Mouse (Mus musculus) kidney, postnatal 36 days (tissue): ENCODE data around the gene Napsa.
A peak's percentile ranks its signal among the peaks of the same experiment; 100 is the strongest.

Source experiments
- DNase-seq, 2 experiments: peaks; one replicate each; pipeline ENCODE4 v3.0.0; 2021 to 2022; ENCODE audit warnings: mixed read lengths in 2 of 2

The Napsa gene

DNA sequence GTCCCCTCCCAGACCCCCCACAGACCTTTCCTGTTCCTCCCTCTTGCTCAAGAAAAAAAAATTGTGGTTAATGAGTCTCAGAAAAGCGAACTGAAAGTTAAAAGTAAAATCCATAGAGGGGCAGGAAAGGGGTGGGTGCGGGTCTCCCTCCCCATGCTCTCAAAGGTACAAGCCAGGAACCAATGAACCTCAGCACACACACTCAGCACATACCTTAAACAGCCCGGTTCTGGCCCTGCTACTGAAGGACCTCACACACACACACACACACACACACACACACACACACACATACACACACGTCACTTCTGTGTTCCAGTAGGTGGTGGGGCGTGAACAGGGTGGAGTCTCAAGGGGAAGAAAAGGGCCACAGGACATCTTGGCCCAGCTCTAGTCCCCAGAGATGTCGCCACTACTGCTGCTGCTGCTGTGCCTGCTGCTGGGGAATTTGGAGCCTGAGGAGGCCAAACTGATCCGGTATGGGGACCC, at the start of gene Napsa:
Gene Napsa (plus strand): TSS at position 168 of the 489 bp plus-strand sequence.
- DNase-seq = peak; percentile 75 to 76

DNA sequence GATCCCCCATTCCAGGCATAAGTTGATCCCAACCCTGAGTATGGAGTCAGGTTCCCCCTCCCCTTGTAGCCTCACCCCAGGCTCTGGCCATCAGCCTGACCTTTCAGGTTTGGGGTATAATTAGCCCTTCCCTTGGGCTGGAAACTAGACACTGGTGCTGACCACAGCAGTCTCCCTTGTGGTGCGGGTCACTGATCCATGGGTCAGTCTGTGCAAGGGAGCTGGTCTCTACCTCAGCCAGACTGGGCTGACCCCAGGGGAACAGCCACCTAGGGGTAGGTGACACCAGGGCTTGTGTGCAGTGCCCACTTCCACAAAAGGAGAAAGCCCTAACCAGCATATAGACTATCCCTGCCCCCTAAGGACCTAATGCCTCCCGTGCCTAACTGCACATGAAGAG, 49.1 kb upstream of the Napsa start:
- DNase-seq = no peak

DNA sequence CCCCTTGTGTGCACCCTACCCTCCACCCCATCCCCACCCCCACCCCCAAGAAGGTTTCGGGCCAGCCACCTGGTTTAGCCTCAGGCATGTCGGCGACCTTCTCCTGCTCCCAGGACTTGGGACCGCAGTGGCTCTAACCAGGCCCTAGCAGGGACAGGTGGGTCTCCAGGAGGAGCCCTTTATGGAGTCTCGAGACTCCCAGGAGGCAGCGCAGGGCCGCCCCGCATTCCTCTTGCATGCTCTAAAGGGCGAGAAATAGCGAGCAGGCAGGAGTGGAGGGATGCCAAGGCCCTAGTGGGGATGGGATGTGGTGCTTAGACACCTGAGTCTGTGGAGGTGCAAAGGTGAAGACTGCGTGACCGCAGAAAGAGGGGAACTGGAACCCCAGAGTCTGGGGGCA, 47.7 kb upstream of the Napsa start, which contains the start of gene Mybpc2:
Gene Mybpc2 (minus strand): TSS at position 155 of the 400 bp plus-strand sequence.
- peak; percentile 26 to 67 for DNase-seq

DNA sequence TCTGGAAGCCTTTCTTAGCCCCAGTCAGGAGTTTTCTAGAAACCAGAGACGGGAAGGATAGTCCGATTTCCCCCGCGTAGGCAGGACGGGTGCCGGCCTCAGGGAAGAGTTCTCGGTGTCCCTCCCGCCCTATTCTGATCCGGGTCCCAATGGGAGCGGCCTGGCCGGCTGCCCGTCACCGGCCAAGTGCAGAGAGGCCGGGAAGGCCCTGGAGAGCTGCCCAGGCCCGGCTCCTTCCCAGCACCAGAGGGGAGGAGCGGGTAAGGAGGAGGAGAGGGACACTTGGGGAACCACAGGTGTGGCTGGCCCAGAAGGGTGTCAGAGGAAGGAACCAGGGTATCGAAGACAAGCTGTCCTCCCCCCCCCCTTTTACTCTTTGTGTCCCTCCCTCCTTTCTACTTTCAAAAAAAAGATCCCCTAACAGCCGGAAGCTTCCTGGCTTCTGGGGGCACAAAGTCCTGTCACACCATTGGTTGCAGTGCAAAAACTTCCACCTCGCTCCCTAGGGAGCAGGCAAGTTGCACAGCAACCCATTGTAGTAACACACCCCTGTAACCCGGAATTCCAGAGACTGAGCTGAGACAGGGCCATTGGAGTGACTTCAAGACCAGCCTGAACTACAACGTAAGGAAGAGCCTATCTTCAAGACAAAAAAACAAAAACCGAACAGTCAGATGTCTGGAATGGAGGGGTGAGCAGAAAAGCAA, 46.9 kb upstream of the Napsa start:
- peak; percentile 94 to 97 for DNase-seq

DNA sequence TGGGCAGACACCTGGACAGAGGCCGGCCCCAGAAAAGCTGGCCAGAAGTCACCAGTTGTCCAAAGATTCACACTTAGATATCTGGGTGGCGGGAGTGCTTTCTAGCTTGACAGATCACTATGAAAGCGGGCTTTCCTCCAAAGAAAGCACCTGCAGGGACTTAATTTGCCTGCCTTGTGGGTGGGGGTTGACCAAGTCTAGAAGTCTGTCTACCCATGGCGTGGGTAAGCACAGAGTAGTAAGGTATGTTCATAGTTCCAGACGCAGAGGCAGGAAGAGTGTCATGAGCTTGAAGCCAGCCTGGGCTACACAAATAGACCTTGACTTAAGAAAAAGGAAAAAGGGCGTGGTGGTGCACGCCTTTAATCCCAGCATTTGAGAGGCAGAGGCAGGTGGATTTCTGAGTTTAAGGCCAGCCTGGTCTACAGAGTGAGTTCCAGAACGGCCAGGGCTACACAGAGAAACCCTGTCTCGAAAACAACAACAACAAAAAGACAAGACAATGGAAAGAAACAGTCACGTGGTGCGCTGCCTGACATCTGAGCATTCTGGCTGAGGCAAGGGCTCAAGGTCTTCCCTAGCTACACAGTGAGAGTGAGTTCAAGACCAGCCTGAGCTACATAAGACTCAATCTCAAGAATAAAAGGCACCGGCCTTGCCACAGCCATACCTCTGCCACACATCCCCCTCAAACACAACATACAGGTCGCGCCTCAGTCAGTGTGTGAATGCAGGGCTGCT, 45.6 kb upstream of the Napsa start:
- no peak for DNase-seq

DNA sequence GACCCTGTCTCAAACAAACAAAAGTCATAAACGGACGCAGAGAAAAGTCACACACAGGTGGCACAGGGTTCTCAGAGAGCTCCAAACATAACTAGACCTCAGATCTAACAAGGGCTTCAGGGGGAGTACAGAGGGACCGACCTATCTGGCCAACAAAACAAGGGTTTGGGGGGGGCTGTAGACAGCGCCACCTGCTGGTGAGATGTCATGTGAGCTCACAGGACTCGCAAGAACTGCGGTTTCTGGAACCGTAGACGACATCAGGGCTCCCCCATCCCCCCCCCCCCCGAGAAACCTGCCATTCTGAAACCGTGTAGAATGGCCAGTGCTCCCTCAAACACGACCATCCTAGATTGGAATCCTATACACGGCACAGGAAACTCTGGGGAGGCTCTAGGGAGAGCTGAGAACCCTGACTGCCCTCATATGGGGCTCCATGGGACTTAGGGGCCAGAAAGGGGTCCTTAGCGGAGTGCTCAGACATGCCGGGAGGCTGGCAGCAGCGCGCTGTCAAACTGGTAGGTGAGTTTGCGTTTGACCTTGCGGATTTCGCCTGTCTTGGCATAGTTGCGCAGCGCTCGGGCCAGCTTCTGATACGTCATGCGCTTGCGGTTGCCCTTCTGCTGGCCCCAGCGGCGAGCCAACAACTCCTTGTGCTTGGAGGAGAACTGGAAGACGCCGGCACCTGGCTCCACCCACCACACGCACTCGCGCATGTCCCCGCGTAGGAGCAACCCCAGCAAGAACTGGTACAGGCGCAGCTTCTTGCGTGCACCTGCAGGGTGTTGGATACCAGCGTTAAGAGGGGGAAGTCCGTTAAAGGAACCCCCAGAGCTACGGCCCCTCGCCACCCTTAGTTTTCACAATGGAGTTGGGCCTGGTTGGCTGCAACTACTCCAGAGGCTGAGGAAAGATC, 44.4 kb upstream of the Napsa start:
- DNase-seq = peak; percentile 88 to 90

DNA sequence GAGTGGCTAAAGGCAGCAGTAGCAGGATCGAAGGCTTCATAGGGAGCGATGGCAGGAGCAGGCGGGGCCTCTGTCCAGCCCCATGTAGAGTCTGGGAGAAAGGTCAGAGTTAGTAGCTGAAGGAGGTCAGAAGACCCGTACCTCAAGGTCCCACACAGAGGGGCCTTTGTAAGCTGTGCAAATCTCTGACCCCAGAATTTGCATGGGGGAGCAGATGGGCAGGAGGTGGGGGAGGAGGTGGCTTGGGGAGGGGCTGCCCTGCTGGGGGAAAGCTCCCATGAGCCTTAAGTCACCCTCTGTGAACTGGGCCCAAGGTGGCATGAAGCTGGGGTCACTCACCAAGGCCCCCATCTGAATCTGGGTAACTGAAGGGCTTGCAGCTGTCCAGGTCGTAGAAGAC, 42.7 kb upstream of the Napsa start:
- DNase-seq = no peak

DNA sequence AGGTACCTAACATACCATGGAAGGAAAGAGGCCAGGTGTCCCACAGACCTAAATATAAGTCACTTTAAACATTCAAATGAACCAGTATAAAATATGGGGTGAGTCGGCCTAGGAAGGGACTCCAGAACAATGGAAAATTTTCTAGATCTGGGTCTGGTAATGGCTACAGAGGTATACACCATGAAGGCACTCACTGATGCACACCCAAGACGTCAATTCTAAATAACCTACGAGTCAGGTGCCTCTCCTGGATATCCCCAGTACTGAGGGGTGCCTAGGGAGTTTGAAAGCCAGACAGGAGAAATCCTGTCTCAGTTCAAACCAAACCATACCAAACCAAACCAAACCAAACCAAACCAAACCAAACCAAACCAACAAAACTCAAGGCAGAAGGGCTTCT, 41.7 kb upstream of the Napsa start:
- DNase-seq = no peak

DNA sequence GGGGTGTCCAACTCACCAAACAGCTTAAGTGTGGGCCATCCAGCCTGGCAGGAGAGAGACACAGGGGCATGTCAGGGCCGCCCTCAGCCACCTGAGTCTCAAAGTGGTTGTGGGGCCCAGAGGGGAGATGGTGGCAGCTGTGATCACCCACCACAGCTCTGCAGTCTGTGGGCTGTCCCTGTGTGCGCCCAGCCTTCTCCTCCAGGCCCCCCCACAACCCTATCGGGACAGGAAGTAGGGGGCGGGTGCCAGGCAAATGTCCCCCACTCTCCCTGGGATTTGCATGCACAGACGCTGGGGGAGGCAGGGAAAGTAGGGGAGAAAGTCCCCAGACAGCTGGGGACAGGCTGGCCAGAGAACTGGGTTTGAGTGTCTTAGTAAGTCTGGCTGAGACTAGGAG, 41.0 kb upstream of the Napsa start:
- DNase-seq = no peak

DNA sequence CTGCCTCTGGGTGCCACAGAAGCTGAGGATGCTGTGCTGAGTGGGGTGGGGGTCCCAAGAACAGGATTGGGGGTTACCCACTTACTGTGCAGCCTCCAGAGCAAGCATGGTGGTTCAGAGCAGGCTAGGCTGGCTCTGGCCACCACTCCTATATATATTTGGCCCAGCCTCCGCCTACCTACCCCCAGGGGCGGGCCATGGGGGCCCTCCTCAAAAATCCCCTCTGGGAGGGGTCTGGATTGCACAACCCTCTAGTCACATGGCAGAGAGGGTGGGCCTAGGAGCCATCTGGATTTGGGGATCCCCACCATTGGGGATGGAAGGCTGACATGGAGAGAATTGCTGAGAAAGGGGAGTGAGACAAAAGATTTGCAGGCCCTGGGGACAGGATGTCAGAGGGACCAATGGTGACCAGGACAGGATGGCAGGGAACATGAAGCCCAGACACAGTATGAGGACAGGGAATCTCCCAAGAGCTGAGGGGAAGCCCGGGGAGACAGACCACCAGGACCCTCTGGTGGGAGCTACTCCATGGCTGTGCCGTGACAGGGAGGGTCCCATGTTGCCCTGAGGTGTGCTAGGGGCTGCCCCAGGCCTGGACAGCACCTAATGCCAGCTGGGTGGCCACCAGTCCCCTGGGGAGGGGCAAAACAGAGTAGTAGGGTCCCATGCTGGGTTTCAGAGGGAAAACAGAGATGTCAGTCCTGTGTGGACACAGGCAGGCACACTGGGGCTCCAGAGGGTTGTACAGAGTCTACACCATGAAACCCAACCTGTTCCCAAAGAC, 40.0 kb upstream of the Napsa start, which contains the start of gene Spib:
Gene Spib (minus strand): TSS at position 126 of the 787 bp plus-strand sequence.
- no peak for DNase-seq

DNA sequence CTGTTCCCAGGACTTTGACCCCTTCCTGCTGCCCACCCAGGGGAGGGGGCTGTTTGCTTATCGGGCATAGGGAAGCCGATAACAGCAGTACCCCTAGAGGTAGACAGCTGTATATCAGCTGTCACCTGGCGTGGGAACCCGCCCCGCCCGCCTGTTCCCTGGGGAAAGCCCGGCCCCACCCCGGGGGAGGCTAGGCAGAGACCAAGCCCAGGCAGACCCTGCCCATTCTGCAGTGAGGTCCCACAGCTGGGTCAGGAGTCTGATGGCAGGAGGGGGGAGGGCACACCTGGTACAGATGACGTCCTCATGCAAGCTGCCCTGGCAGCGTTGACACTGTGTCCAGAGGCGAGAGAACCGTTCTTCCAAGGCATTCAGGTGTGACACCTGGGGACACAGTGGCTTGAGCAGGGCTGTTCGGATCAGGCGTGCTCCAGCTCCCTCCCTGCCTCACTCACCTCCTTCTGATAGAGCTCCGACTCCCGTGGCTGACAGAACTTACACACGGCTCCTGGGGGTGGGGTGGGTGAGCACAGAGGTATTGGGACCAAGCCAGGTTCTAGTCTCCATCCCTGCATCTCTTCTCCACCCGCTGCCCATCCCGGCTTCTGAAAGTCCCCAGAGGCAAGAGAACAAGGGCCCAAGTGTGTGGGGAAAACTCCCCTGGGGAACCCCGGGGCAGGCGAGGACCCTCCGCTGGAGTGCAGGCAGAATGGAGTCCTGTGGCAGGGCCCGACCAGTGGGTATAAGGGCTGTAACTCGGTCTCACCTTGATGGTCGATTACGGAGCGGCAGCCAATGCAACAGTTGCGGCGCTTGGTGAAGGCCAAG, 39.0 kb upstream of the Napsa start:
- peak in 1 of 2 experiments; percentile 30 for DNase-seq

DNA sequence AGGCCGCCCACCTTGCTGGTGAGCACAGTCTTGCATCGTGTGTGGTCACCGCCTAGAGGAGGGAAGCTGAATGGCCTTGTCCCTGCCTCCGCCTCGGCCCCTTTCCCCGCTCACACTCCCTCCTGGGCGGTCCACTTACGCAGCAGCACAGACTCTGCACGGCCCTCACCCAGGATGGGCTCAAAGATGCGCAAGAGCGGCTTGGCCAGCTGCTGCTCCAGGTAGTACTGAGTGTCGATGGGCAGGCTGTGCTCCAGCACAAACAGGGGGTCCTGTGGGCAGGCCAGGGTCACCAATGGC, 38.5 kb upstream of the Napsa start:
- DNase-seq = no peak

DNA sequence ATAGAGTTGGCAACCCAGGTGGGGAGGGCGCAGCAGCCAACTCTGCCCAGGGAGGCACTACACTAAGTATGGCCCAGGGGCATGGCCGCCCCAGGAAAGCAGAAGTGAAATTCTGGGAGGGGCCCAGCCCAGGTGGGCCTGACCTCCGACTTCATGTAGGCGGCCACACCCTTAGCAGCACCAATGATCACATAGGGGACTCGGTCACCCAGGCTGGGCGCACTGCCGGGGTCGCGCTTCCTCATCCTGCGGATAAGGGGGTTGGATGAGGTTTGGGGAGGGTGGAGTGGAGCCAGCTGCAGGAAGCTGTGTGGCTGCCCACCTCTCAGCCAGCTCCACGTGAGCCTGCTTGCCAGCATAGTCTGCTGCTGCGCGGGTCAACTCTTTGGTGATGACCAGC, 37.9 kb upstream of the Napsa start:
- no peak for DNase-seq

DNA sequence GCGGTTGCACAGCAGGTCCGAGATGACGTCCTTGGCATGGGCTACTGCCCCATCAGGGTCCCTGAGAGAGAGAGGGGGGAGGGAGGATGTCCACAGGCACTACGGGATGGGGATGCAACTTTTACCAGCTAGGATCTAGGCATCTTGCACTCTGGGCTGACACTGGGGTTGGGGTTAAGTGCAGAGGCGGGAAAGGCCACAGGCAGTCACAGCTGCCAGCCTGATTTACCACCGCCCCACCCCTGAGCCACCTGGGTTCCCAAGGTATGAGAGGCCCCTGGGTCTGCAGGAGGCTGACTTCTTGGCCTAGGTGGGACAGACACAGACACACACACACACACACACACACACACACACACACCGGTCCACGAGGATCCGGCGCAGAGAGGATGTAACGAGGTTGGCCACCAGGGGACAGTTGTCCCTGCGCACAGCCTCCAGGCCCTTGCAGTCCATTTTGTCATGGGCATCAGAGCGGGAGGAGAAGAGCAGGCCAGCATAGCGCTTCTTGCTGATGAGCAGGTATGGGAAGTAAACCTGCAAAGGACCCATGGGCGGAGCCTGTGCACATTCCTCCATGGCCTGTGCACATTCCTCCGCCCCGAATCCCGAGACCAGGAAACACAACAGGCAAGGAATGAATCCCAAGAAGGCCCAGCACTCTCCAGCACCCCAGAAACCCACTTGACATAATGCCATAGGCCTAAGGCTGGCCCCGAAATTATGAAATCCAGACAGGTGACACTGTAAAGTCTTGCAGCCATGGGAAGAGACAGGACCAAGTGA, 37.3 kb upstream of the Napsa start:
- no peak for DNase-seq

DNA sequence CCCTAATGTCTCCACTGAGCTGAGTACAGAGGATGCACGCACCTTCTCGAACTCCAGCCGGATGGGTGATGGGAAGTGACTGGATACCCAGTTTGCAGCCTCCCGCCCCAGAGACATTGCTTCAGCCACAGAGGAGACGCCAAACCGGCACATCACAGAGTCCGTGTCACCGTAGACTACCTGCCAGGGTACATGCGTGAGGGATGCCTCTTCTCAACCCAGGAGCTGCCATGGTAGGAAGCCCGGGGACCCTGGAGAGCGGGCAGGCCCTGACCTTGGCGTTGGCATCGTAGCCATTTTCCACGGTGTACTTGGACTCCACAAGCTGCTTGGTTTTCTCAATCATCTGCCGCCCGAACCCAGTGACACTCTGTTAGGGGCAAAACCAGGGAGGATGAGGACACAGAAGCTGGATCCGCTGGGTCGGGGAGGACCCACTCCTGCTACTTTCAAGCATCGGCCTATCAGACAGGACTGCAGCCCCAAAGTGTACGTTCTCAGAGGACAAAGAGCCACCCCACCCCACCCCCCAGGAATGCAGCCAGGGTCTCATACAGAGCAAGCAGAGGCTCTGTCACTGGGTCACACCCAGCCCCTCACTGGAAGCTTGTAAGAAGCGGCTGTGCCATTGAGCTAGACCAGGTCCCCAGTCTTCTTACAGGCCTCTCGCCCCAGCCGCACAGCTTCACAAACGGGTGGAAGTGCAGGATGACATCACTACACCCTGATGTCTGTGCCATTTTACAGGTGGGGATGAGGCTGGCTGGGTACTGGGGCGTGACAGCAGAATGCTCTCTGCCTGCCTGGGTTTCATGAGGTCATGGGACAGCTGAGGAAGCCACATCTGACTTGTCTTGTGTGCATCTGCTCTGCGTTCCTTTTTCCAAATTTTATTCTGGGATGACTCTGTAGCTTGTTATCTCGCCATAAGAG, 36.3 kb upstream of the Napsa start:
- DNase-seq = no peak

DNA sequence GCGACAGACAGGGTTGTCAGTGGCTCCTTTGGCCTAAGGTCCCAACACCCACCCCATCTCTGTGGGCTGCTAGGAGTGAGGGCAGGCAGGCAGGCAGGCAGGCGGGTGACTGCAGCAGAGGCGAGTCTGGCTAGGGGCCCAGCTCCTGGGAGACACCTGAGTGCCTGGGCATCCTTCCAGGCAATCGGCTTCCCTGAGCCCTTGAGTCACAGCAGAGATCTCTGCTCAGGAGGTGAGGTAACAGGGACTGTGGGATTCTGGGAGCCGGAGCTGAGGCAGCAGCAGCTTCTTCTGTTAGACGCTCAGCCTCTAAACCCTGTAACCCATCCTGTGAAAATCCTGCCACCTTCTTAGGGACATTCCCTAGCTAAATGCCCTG, 35.6 kb upstream of the Napsa start:
- DNase-seq = peak; percentile 57 to 76

DNA sequence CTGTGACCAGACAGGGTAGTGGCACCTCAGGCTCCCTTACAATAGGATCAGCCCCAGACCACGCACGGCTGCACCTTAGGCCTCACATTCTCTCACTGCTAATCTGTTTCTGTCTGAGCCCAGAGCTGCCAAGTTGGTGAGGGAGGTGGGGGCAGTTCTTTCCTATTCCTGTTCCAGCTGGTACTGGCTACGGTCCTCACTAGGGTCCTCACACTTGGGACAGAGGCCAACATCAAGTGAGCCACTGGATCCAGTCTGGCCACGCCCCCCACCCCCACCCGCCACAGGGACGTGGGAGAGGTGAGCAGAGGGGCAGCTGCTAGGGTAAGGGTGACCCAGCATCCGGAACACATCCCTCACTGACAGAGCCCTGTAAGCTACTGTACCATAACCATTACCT, 35.2 kb upstream of the Napsa start:
- DNase-seq = no peak

DNA sequence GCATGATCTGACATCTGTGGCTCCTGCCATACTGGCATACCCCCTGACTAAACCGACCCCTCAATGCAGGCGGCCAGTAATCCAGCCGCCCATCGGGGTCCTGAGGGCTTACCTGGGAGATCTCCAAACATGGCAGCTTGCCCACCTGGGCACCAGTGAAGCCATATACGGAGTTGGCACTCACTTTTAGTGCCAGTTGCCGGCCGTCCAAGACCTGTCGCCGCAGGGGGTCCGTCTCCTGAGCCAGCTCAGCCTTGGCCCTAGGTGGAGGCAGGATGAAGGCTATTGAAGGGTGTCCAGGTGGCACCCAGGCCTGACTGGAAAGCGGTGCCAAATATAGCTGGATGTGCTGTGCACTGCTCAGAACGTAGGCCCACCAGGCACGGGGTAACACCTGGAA, 34.7 kb upstream of the Napsa start:
- DNase-seq = no peak
